ENCODE assay signal across 27 mouse cellular contexts in genomic region chr5:102050677-102051076, GRCm38 (mm10). TPM values are rescaled to one million over a fixed set of nuclear protein-coding genes. Genes with fewer than 3 reads are reported as not detected.
DNase-seq lines count a peak whose midpoint lies in the region; ATAC-seq and TF ChIP-seq lines count a peak whose summit lies in the region.
"Had no signal": no experiment of that assay in that cellular context is flagged by ENCODE, and none has a peak within 500 bp of the region (broad histone marks: within the 10 kb centered on the region; RNA-seq: fewer than 3 reads in every experiment).

No protein-coding gene starts in this region.

- no peaks in the 10 kb centered on the region for H3K27me3 ChIP-seq in kidney, postnatal 0 days (ENCODE audit: insufficient read depth, low read length)
- no peaks in the 10 kb centered on the region for H3K27me3 ChIP-seq in MEL (ENCODE audit: control insufficient read depth in 1 of 2, insufficient read depth in 2 of 2, low read length in 2 of 2)
- H3K27me3 ChIP-seq: CH12.LX; embryonic facial prominence, embryonic 13.5 days; embryonic facial prominence, embryonic 15.5 days; forebrain, embryonic 12.5 days had no signal

- no peak for TF ChIP-seq CTCF in kidney, postnatal 0 days (IDR thresholded peaks at IDR 0.05; ENCODE audit: low read depth)
- TF ChIP-seq CTCF in MEL (IDR thresholded peaks at IDR 0.05 in 2 of 3, conservative IDR thresholded peaks at IDR 0.05 in 1 of 3; ENCODE audit: control insufficient read depth in 1 of 3, insufficient read depth in 1 of 3, low read depth in 2 of 3, low read length in 3 of 3, poor library complexity in 1 of 3, severe bottlenecking in 1 of 3): no peak

- H3K36me3 ChIP-seq in kidney, postnatal 0 days (ENCODE audit: insufficient read depth, low read length): no peaks in the 10 kb centered on the region
- H3K36me3 ChIP-seq in MEL (ENCODE audit: control insufficient read depth in 1 of 2, insufficient read depth in 2 of 2, low read length in 2 of 2): peaks cover 0 to 25% of the 10 kb centered on the region in 2 experiments; a peak in 2 of 4 replicates
- H3K36me3 ChIP-seq: forebrain, embryonic 12.5 days; G1E had no signal

- TF ChIP-seq RAD21 in MEL (IDR thresholded peaks at IDR 0.05; ENCODE audit: low read depth, low read length): no peak

- WGBS in kidney, postnatal 0 days: 93% methylated on average over 1 of the region's 1 CpGs

- H3K4me3 ChIP-seq in kidney, postnatal 0 days (replicated peaks; ENCODE audit: low read depth, low read length): no peak overlapping the region
- H3K4me3 ChIP-seq in MEL (ENCODE audit: control insufficient read depth in 1 of 2, insufficient read depth in 1 of 2, low read depth in 2 of 2, low read length in 2 of 2): no peak overlapping the region
- H3K4me3 ChIP-seq: embryonic facial prominence, embryonic 13.5 days; embryonic facial prominence, embryonic 15.5 days; erythroblast, embryonic 14.5 days; forebrain, embryonic 10.5 days; forebrain, embryonic 12.5 days had no signal

- ATAC-seq in kidney, postnatal 0 days (replicated peaks; ENCODE audit: low FRiP score, low read depth): no peak
- ATAC-seq: CD4-positive, CD25-positive, alpha-beta regulatory T cell, adult 4 months; forebrain, embryonic 14.5 days; forebrain, embryonic 16.5 days had no signal

- no peak for TF ChIP-seq POLR2A in MEL (IDR thresholded peaks at IDR 0.05; ENCODE audit: control insufficient read depth in 1 of 2, insufficient read depth in 1 of 2, low read depth in 1 of 2, low read length in 2 of 2, poor library complexity in 1 of 2)

- no peaks in the 10 kb centered on the region for H3K9me3 ChIP-seq in kidney, postnatal 0 days (replicated peaks; ENCODE audit: low read length)
- H3K9me3 ChIP-seq in MEL (replicated peaks; ENCODE audit: insufficient read depth, low read length): no peaks in the 10 kb centered on the region
- H3K9me3 ChIP-seq: embryonic facial prominence, embryonic 13.5 days; embryonic facial prominence, embryonic 15.5 days; forebrain, embryonic 10.5 days; forebrain, embryonic 12.5 days had no signal

- peaks cover 10% of the 10 kb centered on the region for H3K79me2 ChIP-seq in MEL (ENCODE audit: control insufficient read depth, insufficient read depth, low read length, poor library complexity)

- TF ChIP-seq EP300 in MEL (IDR thresholded peaks at IDR 0.05; ENCODE audit: low read depth in 1 of 2, low read length in 2 of 2): peak; percentile 26 to 75; a peak in 2 of 4 replicates

- peak; percentile 37 for DNase-seq in heart, adult 11 months
- DNase-seq in heart, adult 18-20 months: no peak
- DNase-seq in kidney, postnatal 0 days (ENCODE audit: low spot score): no peak
- no peak for DNase-seq in kidney, postnatal 10 days
- DNase-seq in MEL (ENCODE audit: low read depth, low spot score): no peak
- no peak for DNase-seq in urinary bladder, postnatal 4 days (ENCODE audit: low spot score in 2 of 2)
- DNase-seq: adrenal gland, adult 2 months; adrenal gland, postnatal 10 days; adrenal gland, postnatal 25 days; B cell, adult 2 months; cerebellum, adult 11 months; cerebellum, adult 18-20 months; cerebellum, adult 8-10 months; cerebellum, adult 9-11 months; cerebellum, postnatal 14 days; cerebellum, postnatal 36 days; embryo, embryonic 11 days had no signal

- no peak overlapping the region for H3K27ac ChIP-seq in kidney, postnatal 0 days
- peak overlapping the region; percentile 30 for H3K27ac ChIP-seq in MEL (ENCODE audit: control insufficient read depth, low read depth, low read length)
- H3K27ac ChIP-seq: embryonic facial prominence, embryonic 13.5 days; embryonic facial prominence, embryonic 15.5 days; forebrain, embryonic 10.5 days; forebrain, embryonic 12.5 days had no signal

- peaks cover 18% of the 10 kb centered on the region for H3K4me1 ChIP-seq in kidney, postnatal 0 days (replicated peaks; ENCODE audit: insufficient read depth, low read length)
- H3K4me1 ChIP-seq in MEL (ENCODE audit: control insufficient read depth in 1 of 2, insufficient read depth in 2 of 2, low read length in 2 of 2): peaks cover 21 to 32% of the 10 kb centered on the region in 2 experiments

- H3K9ac ChIP-seq in kidney, postnatal 0 days (ENCODE audit: low read depth, low read length): no peak overlapping the region
- H3K9ac ChIP-seq in MEL (ENCODE audit: control insufficient read depth, low read depth, low read length, poor library complexity, severe bottlenecking): no peak overlapping the region
- H3K9ac ChIP-seq: embryonic facial prominence, embryonic 13.5 days; embryonic facial prominence, embryonic 15.5 days; forebrain, embryonic 12.5 days had no signal

- peak overlapping the region; percentile 21; the same call in 1 of the 2 replicates for H3K4me2 ChIP-seq in kidney, postnatal 0 days (ENCODE audit: low read length)
- H3K4me2 ChIP-seq: embryonic facial prominence, embryonic 13.5 days; embryonic facial prominence, embryonic 15.5 days; forebrain, embryonic 12.5 days had no signal

TF ChIP-seq in MEL, 35 proteins besides CTCF, POLR2A, EP300 and RAD21:
- TF ChIP-seq RCOR1 (IDR thresholded peaks at IDR 0.05; ENCODE audit: low read depth, low read length) (peak; percentile 39; the same call in 1 of the 2 replicates), ETS1 (IDR thresholded peaks at IDR 0.05; ENCODE audit: low read depth, low read length) (peak; percentile 35; the same call in 1 of the 2 replicates), MYB (IDR thresholded peaks at IDR 0.05; ENCODE audit: low read depth, low read length) (no peak), USF2 (IDR thresholded peaks at IDR 0.05; ENCODE audit: borderline replicate concordance in 1 of 2, insufficient read depth in 1 of 2, low read depth in 1 of 2, low read length in 2 of 2) (no peak), GATA1 (IDR thresholded peaks at IDR 0.05; ENCODE audit: low read depth, low read length) (peak; percentile 59), TCF12 (IDR thresholded peaks at IDR 0.05; ENCODE audit: low read depth, low read length) (peak; percentile 64; the same call in 1 of the 2 replicates)

RNA-seq across cellular contexts. Expression of gene Wdfy3, which starts 19.0 kb away (rescaled TPM):
- total RNA-seq in heart, adult 18-20 months (2021): 10 to 100 TPM; 27.1 to 30.2 TPM
- 15.1 and 16.3 TPM in 2 replicates for polyA plus RNA-seq in kidney, postnatal 0 days (2015; fragmentation: Nextera tagmentation; extraction: Ambion mirVana)
- 8.8 and 10.0 TPM in 2 replicates for total RNA-seq in MEL (2012; rRNA removed)
- polyA plus RNA-seq in MEL (2012; ENCODE audit: insufficient read depth in 1 of 2, insufficient read length in 2 of 2, low read depth in 1 of 2, low replicate concordance in 2 of 2, missing spikeins in 1 of 2): 10 to 100 TPM; 11.9 to 21.3 TPM
- total RNA-seq: CH12.LX had no signal
- polyA plus RNA-seq: G1E had no signal
